8 mouse cellular contexts compared by ENCODE assay signal in genomic region chr1:177322745-177323299, GRCm38 (mm10).
DNase-seq lines count a peak whose midpoint lies in the region; ATAC-seq lines count a peak whose summit lies in the region.

No protein-coding gene starts in this region.

- peak overlapping the region; percentile 57 for H3K27ac ChIP-seq in forebrain, embryonic 16.5 days (ENCODE audit: low read length)
- peak overlapping the region; percentile 61 for H3K27ac ChIP-seq in midbrain, embryonic 13.5 days

- no peaks in the 10 kb centered on the region for H3K36me3 ChIP-seq in forebrain, embryonic 16.5 days (ENCODE audit: control insufficient read depth, insufficient read depth)
- H3K36me3 ChIP-seq in midbrain, embryonic 13.5 days, result no peaks in the 10 kb centered on the region

- WGBS in forebrain, embryonic 16.5 days, result under 1% methylated on average over 40 of the region's 40 CpGs
- under 1% methylated on average over 40 of the region's 40 CpGs for WGBS in midbrain, embryonic 13.5 days

- H3K9ac ChIP-seq in forebrain, embryonic 16.5 days (replicated peaks; ENCODE audit: low read depth, low read length), result peak overlapping the region; percentile 70
- peak overlapping the region; percentile 67 for H3K9ac ChIP-seq in midbrain, embryonic 13.5 days (replicated peaks)

- H3K4me1 ChIP-seq in forebrain, embryonic 16.5 days (replicated peaks; ENCODE audit: control insufficient read depth, insufficient read depth, low read length), result peaks cover 14% of the 10 kb centered on the region
- peaks cover 16% of the 10 kb centered on the region for H3K4me1 ChIP-seq in midbrain, embryonic 13.5 days (replicated peaks)

- intact Hi-C loops in left cerebral cortex, postnatal 4 days (cut with DNase I), result no loop called here

- peak; percentile 45 to 49 for DNase-seq in left cerebral cortex, adult 18-20 months (ENCODE audit: low spot score in 2 of 2)
- DNase-seq in left cerebral cortex, adult 11 months (ENCODE audit: low spot score), result no peak
- DNase-seq in cerebellum, adult 18-20 months, result peak; percentile 49 to 62
- DNase-seq in left cerebral cortex, postnatal 4 days, result peak; percentile 25
- no peak for DNase-seq in urinary bladder, adult 18-20 months (ENCODE audit: low spot score in 2 of 2)
- DNase-seq in c-Kit-positive CD71-positive TER-119-positive erythroid progenitor cells, embryonic 14.5 days (ENCODE audit: low spot score), result no peak

- no peaks in the 10 kb centered on the region for H3K27me3 ChIP-seq in forebrain, embryonic 16.5 days (replicated peaks; ENCODE audit: control insufficient read depth, insufficient read depth, low read length)
- H3K27me3 ChIP-seq in midbrain, embryonic 13.5 days, result no peaks in the 10 kb centered on the region

- ATAC-seq in forebrain, embryonic 16.5 days, result peak; percentile 89
- peak; percentile 94 for ATAC-seq in midbrain, embryonic 13.5 days

- H3K4me3 ChIP-seq in forebrain, embryonic 16.5 days (replicated peaks; ENCODE audit: low read length), result peak overlapping the region; percentile 55
- peak overlapping the region; percentile 51 for H3K4me3 ChIP-seq in midbrain, embryonic 13.5 days (replicated peaks)

- peak overlapping the region; percentile 89 for H3K4me2 ChIP-seq in forebrain, embryonic 16.5 days (ENCODE audit: low read length)
- peak overlapping the region; percentile 76 for H3K4me2 ChIP-seq in midbrain, embryonic 13.5 days (replicated peaks)

- 0 out of 2 replicates have a peak, but pooled peaks cover 2% of the 10 kb centered on the region for H3K9me3 ChIP-seq in forebrain, embryonic 16.5 days (ENCODE audit: control insufficient read depth, low read length)
- H3K9me3 ChIP-seq in midbrain, embryonic 13.5 days, result no peaks in the 10 kb centered on the region

Comparison
In these comparisons a context has a peak if more than half of its experiments do, and no peak if none do; other contexts are left out.
1. DNase-seq: peak in left cerebral cortex, adult 18-20 months (2 of 2), cerebellum, adult 18-20 months (2 of 2) and left cerebral cortex, postnatal 4 days (single experiment); none in left cerebral cortex, adult 11 months (single experiment), urinary bladder, adult 18-20 months (0 of 2) and c-Kit-positive CD71-positive TER-119-positive erythroid progenitor cells, embryonic 14.5 days (single experiment).